Mouse (Mus musculus): ENCODE data around the gene Stab2. TPM values are rescaled to one million over a fixed set of nuclear protein-coding genes. Genes with fewer than 3 reads are reported as not detected.

Stab2 gene
- 1.2 and 1.6 TPM in 2 replicates for polyA plus RNA-seq (2015; fragmentation: Nextera tagmentation; extraction: Ambion mirVana)

- Histone ChIP-seq H3K4me1 (ENCODE audit: insufficient read depth, low read length) (no peaks in the 10 kb centered on the region), H3K36me3 (ENCODE audit: insufficient read depth, low read length) (no peaks in the 10 kb centered on the region), H3K9me3 (ENCODE audit: low read length) (no peaks in the 10 kb centered on the region), H3K27ac (ENCODE audit: low read length) (no peak within 1 kb of the TSS), H3K9ac (replicated peaks; ENCODE audit: low read length) (no peak within 1 kb of the TSS), H3K4me2 (replicated peaks; ENCODE audit: low read depth, low read length) (no peak within 1 kb of the TSS), H3K4me3 (ENCODE audit: low read length) (no peak within 1 kb of the TSS), H3K27me3 (ENCODE audit: insufficient read depth, low read length) (no peaks in the 10 kb centered on the region)
- 65% methylated on average over 8 of the region's 8 CpGs for WGBS
- ATAC-seq (ENCODE audit: low FRiP score, low TSS enrichment), result no peak
Measured at GRCm38 (mm10) chr10:87007385-87008214, at the start of gene Stab2. Stab2 (minus strand) TSS chr10:87008025.

GRCm38 (mm10) chr10:87051714-87052113, 43.9 kb upstream of the Stab2 start:
- Histone ChIP-seq H3K4me2 (replicated peaks; ENCODE audit: low read depth, low read length) (no peak overlapping the region), H3K4me1 (ENCODE audit: insufficient read depth, low read length) (no peaks in the 10 kb centered on the region), H3K9ac (replicated peaks; ENCODE audit: low read length) (no peak overlapping the region), H3K4me3 (ENCODE audit: low read length) (no peak overlapping the region), H3K36me3 (ENCODE audit: insufficient read depth, low read length) (no peaks in the 10 kb centered on the region), H3K27ac (ENCODE audit: low read length) (no peak overlapping the region), H3K27me3 (ENCODE audit: insufficient read depth, low read length) (no peaks in the 10 kb centered on the region), H3K9me3 (ENCODE audit: low read length) (no peaks in the 10 kb centered on the region)
- WGBS, result 69% methylated on average over 4 of the region's 4 CpGs
- no peak for ATAC-seq (ENCODE audit: low FRiP score, low TSS enrichment)

- H3K36me3 ChIP-seq (ENCODE audit: insufficient read depth, low read length), result no peaks in the 10 kb centered on the region
- H3K4me1 ChIP-seq (ENCODE audit: insufficient read depth, low read length), result no peaks in the 10 kb centered on the region
- no peak overlapping the region for H3K27ac ChIP-seq (ENCODE audit: low read length)
- no peak overlapping the region for H3K4me3 ChIP-seq (ENCODE audit: low read length)
- H3K9ac ChIP-seq (replicated peaks; ENCODE audit: low read length), result no peak overlapping the region
- no peaks in the 10 kb centered on the region for H3K9me3 ChIP-seq (ENCODE audit: low read length)
- ATAC-seq (ENCODE audit: low FRiP score, low TSS enrichment), result no peak
- no peaks in the 10 kb centered on the region for H3K27me3 ChIP-seq (ENCODE audit: insufficient read depth, low read length)
- H3K4me2 ChIP-seq (replicated peaks; ENCODE audit: low read depth, low read length), result no peak overlapping the region
- WGBS, result 46% methylated on average over 3 of the region's 3 CpGs
Measured at GRCm38 (mm10) chr10:87049179-87049578, 41.4 kb upstream of the Stab2 start.

- Histone ChIP-seq H3K27ac (ENCODE audit: low read length) (no peak overlapping the region), H3K36me3 (ENCODE audit: insufficient read depth, low read length) (no peaks in the 10 kb centered on the region), H3K27me3 (ENCODE audit: insufficient read depth, low read length) (no peaks in the 10 kb centered on the region), H3K4me2 (replicated peaks; ENCODE audit: low read depth, low read length) (no peak overlapping the region), H3K9me3 (ENCODE audit: low read length) (no peaks in the 10 kb centered on the region), H3K4me3 (ENCODE audit: low read length) (no peak overlapping the region), H3K4me1 (ENCODE audit: insufficient read depth, low read length) (no peaks in the 10 kb centered on the region), H3K9ac (replicated peaks; ENCODE audit: low read length) (no peak overlapping the region)
- ATAC-seq (ENCODE audit: low FRiP score, low TSS enrichment), result no peak
- WGBS, result 89% methylated on average over 10 of the region's 10 CpGs
Measured at GRCm38 (mm10) chr10:87046931-87047468, 39.2 kb upstream of the Stab2 start.

GRCm38 (mm10) chr10:87046469-87046868, 38.6 kb upstream of the Stab2 start:
- Histone ChIP-seq H3K4me2 (replicated peaks; ENCODE audit: low read depth, low read length) (no peak overlapping the region), H3K4me3 (ENCODE audit: low read length) (no peak overlapping the region), H3K4me1 (ENCODE audit: insufficient read depth, low read length) (no peaks in the 10 kb centered on the region), H3K27me3 (ENCODE audit: insufficient read depth, low read length) (no peaks in the 10 kb centered on the region), H3K36me3 (ENCODE audit: insufficient read depth, low read length) (no peaks in the 10 kb centered on the region), H3K9me3 (ENCODE audit: low read length) (no peaks in the 10 kb centered on the region), H3K27ac (ENCODE audit: low read length) (no peak overlapping the region), H3K9ac (replicated peaks; ENCODE audit: low read length) (no peak overlapping the region)
- 42% methylated on average over 6 of the region's 6 CpGs for WGBS
- ATAC-seq (ENCODE audit: low FRiP score, low TSS enrichment), result no peak

- whole genome bisulfite sequencing, result 67% methylated on average over 3 of the region's 3 CpGs
- no peaks in the 10 kb centered on the region for H3K4me1 ChIP-seq (ENCODE audit: insufficient read depth, low read length)
- H3K4me2 ChIP-seq (replicated peaks; ENCODE audit: low read depth, low read length), result no peak overlapping the region
- no peak overlapping the region for H3K27ac ChIP-seq (ENCODE audit: low read length)
- H3K4me3 ChIP-seq (ENCODE audit: low read length), result no peak overlapping the region
- H3K9ac ChIP-seq (replicated peaks; ENCODE audit: low read length), result no peak overlapping the region
- no peak for ATAC-seq (ENCODE audit: low FRiP score, low TSS enrichment)
- H3K36me3 ChIP-seq (ENCODE audit: insufficient read depth, low read length), result no peaks in the 10 kb centered on the region
- H3K27me3 ChIP-seq (ENCODE audit: insufficient read depth, low read length), result no peaks in the 10 kb centered on the region
- no peaks in the 10 kb centered on the region for H3K9me3 ChIP-seq (ENCODE audit: low read length)
Measured at GRCm38 (mm10) chr10:87045273-87045672, 37.4 kb upstream of the Stab2 start.

GRCm38 (mm10) chr10:87041265-87041664, 33.4 kb upstream of the Stab2 start:
- H3K27ac ChIP-seq (ENCODE audit: low read length), result no peak overlapping the region
- no peaks in the 10 kb centered on the region for H3K4me1 ChIP-seq (ENCODE audit: insufficient read depth, low read length)
- no peaks in the 10 kb centered on the region for H3K27me3 ChIP-seq (ENCODE audit: insufficient read depth, low read length)
- WGBS, result 70% methylated on average over 7 of the region's 7 CpGs
- no peak overlapping the region for H3K4me2 ChIP-seq (replicated peaks; ENCODE audit: low read depth, low read length)
- no peaks in the 10 kb centered on the region for H3K36me3 ChIP-seq (ENCODE audit: insufficient read depth, low read length)
- no peaks in the 10 kb centered on the region for H3K9me3 ChIP-seq (ENCODE audit: low read length)
- ATAC-seq (ENCODE audit: low FRiP score, low TSS enrichment), result no peak
- H3K4me3 ChIP-seq (ENCODE audit: low read length), result no peak overlapping the region
- no peak overlapping the region for H3K9ac ChIP-seq (replicated peaks; ENCODE audit: low read length)

GRCm38 (mm10) chr10:87039800-87040199, 32.0 kb upstream of the Stab2 start:
- Histone ChIP-seq H3K9ac (replicated peaks; ENCODE audit: low read length) (no peak overlapping the region), H3K36me3 (ENCODE audit: insufficient read depth, low read length) (no peaks in the 10 kb centered on the region), H3K27ac (ENCODE audit: low read length) (no peak overlapping the region), H3K4me3 (ENCODE audit: low read length) (no peak overlapping the region), H3K27me3 (ENCODE audit: insufficient read depth, low read length) (no peaks in the 10 kb centered on the region), H3K4me1 (ENCODE audit: insufficient read depth, low read length) (no peaks in the 10 kb centered on the region), H3K9me3 (ENCODE audit: low read length) (no peaks in the 10 kb centered on the region), H3K4me2 (replicated peaks; ENCODE audit: low read depth, low read length) (no peak overlapping the region)
- WGBS, result 85% methylated on average over 3 of the region's 3 CpGs
- no peak for ATAC-seq (ENCODE audit: low FRiP score, low TSS enrichment)

GRCm38 (mm10) chr10:87039340-87039739, 31.5 kb upstream of the Stab2 start:
- H3K36me3 ChIP-seq (ENCODE audit: insufficient read depth, low read length), result no peaks in the 10 kb centered on the region
- no peaks in the 10 kb centered on the region for H3K9me3 ChIP-seq (ENCODE audit: low read length)
- no peaks in the 10 kb centered on the region for H3K4me1 ChIP-seq (ENCODE audit: insufficient read depth, low read length)
- H3K27ac ChIP-seq (ENCODE audit: low read length), result no peak overlapping the region
- WGBS, result 79% methylated on average over 6 of the region's 6 CpGs
- H3K4me3 ChIP-seq (ENCODE audit: low read length), result no peak overlapping the region
- no peak overlapping the region for H3K9ac ChIP-seq (replicated peaks; ENCODE audit: low read length)
- no peak for ATAC-seq (ENCODE audit: low FRiP score, low TSS enrichment)
- no peaks in the 10 kb centered on the region for H3K27me3 ChIP-seq (ENCODE audit: insufficient read depth, low read length)
- H3K4me2 ChIP-seq (replicated peaks; ENCODE audit: low read depth, low read length), result no peak overlapping the region

- H3K9ac ChIP-seq (replicated peaks; ENCODE audit: low read length), result no peak overlapping the region
- WGBS, result 59% methylated on average over 5 of the region's 5 CpGs
- no peak overlapping the region for H3K27ac ChIP-seq (ENCODE audit: low read length)
- no peaks in the 10 kb centered on the region for H3K9me3 ChIP-seq (ENCODE audit: low read length)
- H3K36me3 ChIP-seq (ENCODE audit: insufficient read depth, low read length), result no peaks in the 10 kb centered on the region
- no peaks in the 10 kb centered on the region for H3K4me1 ChIP-seq (ENCODE audit: insufficient read depth, low read length)
- ATAC-seq (ENCODE audit: low FRiP score, low TSS enrichment), result no peak
- no peak overlapping the region for H3K4me2 ChIP-seq (replicated peaks; ENCODE audit: low read depth, low read length)
- no peaks in the 10 kb centered on the region for H3K27me3 ChIP-seq (ENCODE audit: insufficient read depth, low read length)
- no peak overlapping the region for H3K4me3 ChIP-seq (ENCODE audit: low read length)
Measured at GRCm38 (mm10) chr10:87037062-87037461, 29.2 kb upstream of the Stab2 start.
